Mouse (Mus musculus) forebrain, postnatal 0 days (tissue): ENCODE data around the gene Acp5. TPM values are rescaled to one million over a fixed set of nuclear protein-coding genes. Genes with fewer than 3 reads are reported as not detected.

ENCODE experiments used
- ATAC-seq: fragments of 200-750 bp; cut with Nextera tagmentation; 2 replicates; pipeline ENCODE4 v1.8.0; 2017; ENCODE audit warnings: mild to moderate bottlenecking, moderate library complexity
- DNase-seq: peaks from one replicate; pipeline ENCODE4 v3.0.0-alpha.2; 2015
- H3K27ac ChIP-seq: fragments of 300-500 bp; sonication (generic); 2 replicates; pipeline ENCODE4 v1.5.1; 2014; ENCODE audit warnings: low read depth, mild to moderate bottlenecking, antibody characterized with exemption, low read length, moderate library complexity, mixed read lengths
- H3K27me3 ChIP-seq: fragments of 300-500 bp; sonication (generic); 2 replicates; pipeline ENCODE4 v1.6.1; 2014; ENCODE audit warnings: mild to moderate bottlenecking, low read length, mixed read lengths; ENCODE audit not compliant: insufficient read depth
- H3K36me3 ChIP-seq: fragments of 300-500 bp; sonication (generic); 2 replicates; pipeline ENCODE4 v1.6.1; 2014; ENCODE audit warnings: mild to moderate bottlenecking, moderate library complexity; ENCODE audit not compliant: insufficient read depth
- H3K4me1 ChIP-seq: fragments of 300-500 bp; sonication (generic); 2 replicates; pipeline ENCODE4 v1.6.1; 2014; ENCODE audit warnings: antibody characterized with exemption; ENCODE audit not compliant: insufficient read depth
- H3K4me2 ChIP-seq: fragments of 300-500 bp; sonication (generic); 2 replicates; pipeline ENCODE4 v1.6.1; 2014; ENCODE audit warnings: low read depth, mild to moderate bottlenecking, moderate library complexity
- H3K4me3 ChIP-seq: fragments of 300-500 bp; sonication (generic); 2 replicates; pipeline ENCODE4 v1.5.1; 2014; ENCODE audit warnings: low read depth, low read length, mixed read lengths
- H3K9ac ChIP-seq: fragments of 300-500 bp; sonication (generic); 2 replicates; pipeline ENCODE4 v1.6.1; 2014; ENCODE audit warnings: mild to moderate bottlenecking
- H3K9me3 ChIP-seq: fragments of 300-500 bp; sonication (generic); 2 replicates; pipeline ENCODE4 v1.6.1; 2016; ENCODE audit warnings: low read length
- CTCF ChIP-seq: sonication (generic); IDR thresholded peaks from 2 replicates; pipeline ENCODE4 v1.5.1; 2016; ENCODE audit warnings: antibody characterized with exemption, control low read depth, low read depth
- whole genome bisulfite sequencing: fragments of 180-500 bp; shearing (Covaris S2); extraction: QIAGEN DNeasy Blood & Tissue Kit; methylation state at CpG from one replicate; pipeline ENCODE4 v1.1.7; 2014; 5-methylcytosine and 5-hydroxymethylcytosine counted together
- polyA plus RNA-seq: library from polyadenylated mRNA; unstranded; fragments of >200 nt; fragmentation: Nextera tagmentation; extraction: Ambion mirVana; gene quantifications from 2 replicates; pipeline ENCODE4 v1.2.1, GENCODE M21; 2015
- total RNA-seq: library from RNA; depleted of rRNA; stranded (reverse); fragments of >200 nt; gene quantifications from 2 replicates; pipeline ENCODE4 v1.2.3, GENCODE M21; 2014

The Acp5 gene
- total and polyA plus RNA-seq, 2 experiments from 2014 or later, result 0.41 to 3.9 TPM

DNA sequence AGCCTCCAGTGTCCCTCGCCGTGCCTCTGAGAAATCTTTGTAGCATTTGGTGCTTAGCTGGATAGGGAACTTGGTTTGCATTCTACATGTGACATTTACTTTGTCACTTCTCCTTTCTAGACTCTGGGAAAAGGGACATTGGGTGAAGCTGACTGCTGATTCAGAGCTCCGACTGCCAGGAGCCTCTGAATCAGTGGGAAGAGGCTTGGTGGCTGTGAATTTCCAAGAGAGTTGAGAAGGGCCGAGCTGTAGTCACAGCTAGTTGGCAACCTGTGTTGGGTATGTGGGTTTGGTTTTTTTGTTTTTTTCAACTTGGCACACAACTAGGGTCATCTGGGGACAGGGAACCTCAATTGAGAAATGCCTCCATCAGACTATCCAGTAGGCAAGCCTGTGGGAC is 16.0 kb downstream of the Acp5 start:
- Histone ChIP-seq H3K36me3 (no peaks in the 10 kb centered on the region), H3K27ac (no peak overlapping the region), H3K4me1 (peaks cover 9% of the 10 kb centered on the region; the same call in 1 of the 2 replicates), H3K4me3 (no peak overlapping the region), H3K9me3 (no peaks in the 10 kb centered on the region), H3K9ac (no peak overlapping the region), H3K27me3 (no peaks in the 10 kb centered on the region), H3K4me2 (no peak overlapping the region)
- ATAC-seq, result no peak
- WGBS, result 89% methylated on average over 4 of the region's 4 CpGs
- no peak for DNase-seq
- no peak for TF ChIP-seq CTCF

- peak; percentile 76 for TF ChIP-seq CTCF
- Histone ChIP-seq H3K27ac (no peak overlapping the region), H3K4me2 (peak overlapping the region; percentile 59), H3K4me3 (peak overlapping the region; percentile 72), H3K36me3 (peaks cover 8% of the 10 kb centered on the region; the same call in 1 of the 2 replicates), H3K4me1 (peaks cover 9% of the 10 kb centered on the region; the same call in 1 of the 2 replicates), H3K9ac (no peak overlapping the region; the same call in 1 of the 2 replicates), H3K27me3 (no peaks in the 10 kb centered on the region), H3K9me3 (no peaks in the 10 kb centered on the region)
- DNase-seq (peak; percentile 72), ATAC-seq (no peak)
- WGBS, result 40% methylated on average over 10 of the region's 10 CpGs
Observed at GRCm38 (mm10) chr9:22117754-22118456, 17.6 kb downstream of the Acp5 start.

GRCm38 (mm10) chr9:22116740-22117426 is 18.6 kb downstream of the Acp5 start, which contains the start of gene Elof1:
Gene Elof1 (minus strand): TSS chr9:22117172.
- Histone ChIP-seq H3K4me3 (peak within 1 kb of the TSS; percentile 72), H3K9me3 (no peaks in the 10 kb centered on the region), H3K9ac (peak within 1 kb of the TSS; percentile 77), H3K36me3 (peaks cover 18% of the 10 kb centered on the region), H3K27me3 (no peaks in the 10 kb centered on the region), H3K27ac (peak within 1 kb of the TSS; percentile 55; the same call in 1 of the 2 replicates), H3K4me2 (peak within 1 kb of the TSS; percentile 59), H3K4me1 (peaks cover 9% of the 10 kb centered on the region; the same call in 1 of the 2 replicates)
- WGBS, result under 1% methylated on average over 52 of the region's 52 CpGs
- DNase-seq (peak; percentile 98), ATAC-seq (peak; percentile 98)
- TF ChIP-seq CTCF, result no peak

DNA sequence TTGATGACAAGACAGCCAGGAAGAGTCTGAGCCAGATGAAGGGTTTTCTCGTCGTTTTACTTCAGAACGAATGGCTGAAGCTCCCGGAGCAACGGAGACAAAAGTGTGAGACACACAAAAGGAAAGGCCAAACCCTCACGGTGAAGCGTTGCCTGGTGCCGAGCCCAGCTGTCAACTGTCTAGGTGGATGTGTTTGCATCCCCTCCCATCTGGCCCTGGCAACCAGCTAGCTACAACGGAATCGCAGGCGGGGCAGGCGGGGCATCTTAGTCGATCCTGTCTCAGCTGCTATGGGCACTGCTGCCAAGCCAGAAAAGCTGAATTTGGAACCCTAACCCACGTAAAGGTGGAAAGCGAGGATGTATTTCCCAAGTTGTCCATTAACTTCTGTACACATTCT is 19.4 kb downstream of the Acp5 start:
- WGBS, result 19% methylated on average over 15 of the region's 15 CpGs
- DNase-seq (no peak), ATAC-seq (no peak)
- Histone ChIP-seq H3K36me3 (peaks cover 21% of the 10 kb centered on the region), H3K27me3 (no peaks in the 10 kb centered on the region), H3K9ac (peak overlapping the region; percentile 77), H3K4me3 (peak overlapping the region; percentile 72), H3K4me2 (peak overlapping the region; percentile 59), H3K27ac (no peak overlapping the region), H3K9me3 (no peaks in the 10 kb centered on the region), H3K4me1 (peaks cover 9% of the 10 kb centered on the region; the same call in 1 of the 2 replicates)
- TF ChIP-seq CTCF, result no peak

- no peak for TF ChIP-seq CTCF
- no peak for DNase-seq
- peaks cover 9% of the 10 kb centered on the region; the same call in 1 of the 2 replicates for H3K4me1 ChIP-seq
- no peaks in the 10 kb centered on the region for H3K27me3 ChIP-seq
- no peak for ATAC-seq
- H3K9me3 ChIP-seq, result no peaks in the 10 kb centered on the region
- no peak overlapping the region for H3K27ac ChIP-seq
- peak overlapping the region; percentile 59 for H3K4me2 ChIP-seq
- H3K4me3 ChIP-seq, result peak overlapping the region; percentile 72
- 88% methylated on average over 4 of the region's 4 CpGs for WGBS
- peaks cover 25% of the 10 kb centered on the region for H3K36me3 ChIP-seq
- no peak overlapping the region for H3K9ac ChIP-seq
Observed at GRCm38 (mm10) chr9:22115635-22116034, 19.9 kb downstream of the Acp5 start.

DNA sequence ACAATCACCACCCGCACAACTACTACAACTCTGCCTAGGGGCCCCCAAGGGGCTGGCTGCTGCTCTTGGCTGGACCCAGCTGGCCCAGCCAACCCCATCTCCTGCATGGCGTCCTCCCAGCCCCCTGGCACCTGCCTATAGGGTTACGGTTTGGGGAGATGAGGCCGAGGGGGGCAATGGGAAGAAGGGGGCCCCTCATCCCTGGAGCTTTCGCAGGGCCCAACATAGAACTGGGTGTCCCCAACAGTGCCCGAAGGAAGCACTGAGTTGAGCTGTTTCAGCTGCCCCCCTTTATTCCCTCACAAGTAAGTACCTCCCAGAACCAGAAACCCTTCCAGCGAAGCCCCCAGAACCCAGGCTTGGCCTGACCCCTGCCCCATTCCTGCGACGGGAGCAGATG is 27.3 kb downstream of the Acp5 start:
- Histone ChIP-seq H3K36me3 (peaks cover 28% of the 10 kb centered on the region), H3K9me3 (no peaks in the 10 kb centered on the region), H3K4me2 (no peak overlapping the region), H3K27ac (no peak overlapping the region), H3K27me3 (no peaks in the 10 kb centered on the region), H3K4me3 (no peak overlapping the region), H3K4me1 (no peaks in the 10 kb centered on the region), H3K9ac (no peak overlapping the region)
- DNase-seq, result no peak
- 91% methylated on average over 9 of the region's 9 CpGs for WGBS
- no peak for TF ChIP-seq CTCF
- no peak for ATAC-seq

- H3K36me3 ChIP-seq, result no peaks in the 10 kb centered on the region
- no peaks in the 10 kb centered on the region for H3K4me1 ChIP-seq
- TF ChIP-seq CTCF, result no peak
- 5% methylated on average over 16 of the region's 18 CpGs for WGBS
- H3K27ac ChIP-seq, result no peak overlapping the region
- H3K27me3 ChIP-seq, result peaks cover 22% of the 10 kb centered on the region
- H3K4me3 ChIP-seq, result no peak overlapping the region
- no peak for DNase-seq
- no peak for ATAC-seq
- no peak overlapping the region for H3K4me2 ChIP-seq
- H3K9ac ChIP-seq, result no peak overlapping the region
- no peaks in the 10 kb centered on the region for H3K9me3 ChIP-seq
Observed at GRCm38 (mm10) chr9:22099922-22100321, 35.6 kb downstream of the Acp5 start.
